Mouse (Mus musculus) intestine, embryonic 16.5 days (tissue): ENCODE data around the gene Mpv17l2. TPM values are rescaled to one million over a fixed set of nuclear protein-coding genes. Genes with fewer than 3 reads are reported as not detected.

Source experiments
- ATAC-seq: fragments of 200-750 bp; cut with Nextera tagmentation; 2 replicates; pipeline ENCODE4 v1.8.0; 2017; ENCODE audit warnings: moderate TSS enrichment, moderate library complexity
- H3K27ac ChIP-seq: fragments of 300-500 bp; sonication (generic); 2 replicates; pipeline ENCODE4 v1.5.1; 2014; ENCODE audit warnings: mild to moderate bottlenecking, low read length
- H3K27me3 ChIP-seq: fragments of 300-500 bp; sonication (generic); replicated peaks from 2 replicates; pipeline ENCODE4 v1.6.1; 2014; ENCODE audit warnings: low read length, control low read depth, mixed read lengths; ENCODE audit not compliant: control insufficient read depth, insufficient read depth
- H3K36me3 ChIP-seq: fragments of 300-500 bp; sonication (generic); 2 replicates; pipeline ENCODE4 v1.6.1; 2014; ENCODE audit warnings: low read length, control low read depth; ENCODE audit not compliant: control insufficient read depth, insufficient read depth
- H3K4me1 ChIP-seq: fragments of 300-500 bp; sonication (generic); 2 replicates; pipeline ENCODE4 v1.6.1; 2014; ENCODE audit warnings: low read length, control low read depth, mixed read lengths; ENCODE audit not compliant: control insufficient read depth, insufficient read depth
- H3K4me2 ChIP-seq: fragments of 300-500 bp; sonication (generic); 2 replicates; pipeline ENCODE4 v1.6.1; 2014; ENCODE audit warnings: low read depth, low read length, control low read depth
- H3K4me3 ChIP-seq: fragments of 300-500 bp; sonication (generic); 2 replicates; pipeline ENCODE4 v1.5.1; 2014; ENCODE audit warnings: mild to moderate bottlenecking, low read length
- H3K9ac ChIP-seq: fragments of 300-500 bp; sonication (generic); 2 replicates; pipeline ENCODE4 v1.6.1; 2014; ENCODE audit warnings: low read depth, low read length
- H3K9me3 ChIP-seq: fragments of 300-500 bp; sonication (generic); 2 replicates; pipeline ENCODE4 v1.6.1; 2016; ENCODE audit warnings: low read length, control low read depth; ENCODE audit not compliant: control insufficient read depth
- WGBS: fragments of 180-500 bp; shearing (Covaris S2); extraction: QIAGEN DNeasy Blood & Tissue Kit; methylation state at CpG from one replicate; pipeline ENCODE4 v1.1.7; 2014; 5-methylcytosine and 5-hydroxymethylcytosine counted together
- polyA plus RNA-seq: library from polyadenylated mRNA; unstranded; fragments of >200 nt; fragmentation: Nextera tagmentation; extraction: Ambion mirVana; gene quantifications from 2 replicates; pipeline ENCODE4 v1.2.1, GENCODE M21; 2015

Mpv17l2 gene
- polyA plus RNA-seq, 1 experiment from 2014 or later = 79.8 TPM

DNA sequence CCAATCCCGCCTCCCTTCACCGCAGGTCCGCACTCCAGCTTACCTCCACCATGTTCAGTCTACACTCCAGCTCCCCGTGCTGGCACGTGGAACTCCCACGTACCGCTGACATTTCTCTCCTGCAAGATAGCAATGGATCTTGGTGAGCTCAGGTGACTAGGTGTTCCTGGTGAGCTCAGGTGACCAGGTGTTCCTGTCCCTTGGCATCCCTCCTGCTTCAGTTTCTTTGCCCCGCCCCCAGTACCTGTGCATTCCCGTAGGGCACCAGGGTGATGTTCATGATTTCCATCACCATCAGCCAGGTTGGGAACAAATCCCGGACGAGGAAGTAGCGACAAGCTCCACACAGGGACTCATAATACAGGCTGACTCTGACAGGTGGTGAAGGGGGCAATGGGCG is 3.9 kb upstream of the Mpv17l2 start:
- Histone ChIP-seq H3K4me1 (peaks cover 19% of the 10 kb centered on the region), H3K9me3 (no peaks in the 10 kb centered on the region), H3K27me3 (no peaks in the 10 kb centered on the region), H3K36me3 (peaks cover 10% of the 10 kb centered on the region), H3K4me3 (peak overlapping the region; percentile 66), H3K9ac (0 out of 2 replicates have a peak overlapping the region, but pooled peaks have one; percentile 82), H3K27ac (peak overlapping the region; percentile 91), H3K4me2 (peak overlapping the region; percentile 92)
- no peak for ATAC-seq
- WGBS = 73% methylated on average over 13 of the region's 13 CpGs

DNA sequence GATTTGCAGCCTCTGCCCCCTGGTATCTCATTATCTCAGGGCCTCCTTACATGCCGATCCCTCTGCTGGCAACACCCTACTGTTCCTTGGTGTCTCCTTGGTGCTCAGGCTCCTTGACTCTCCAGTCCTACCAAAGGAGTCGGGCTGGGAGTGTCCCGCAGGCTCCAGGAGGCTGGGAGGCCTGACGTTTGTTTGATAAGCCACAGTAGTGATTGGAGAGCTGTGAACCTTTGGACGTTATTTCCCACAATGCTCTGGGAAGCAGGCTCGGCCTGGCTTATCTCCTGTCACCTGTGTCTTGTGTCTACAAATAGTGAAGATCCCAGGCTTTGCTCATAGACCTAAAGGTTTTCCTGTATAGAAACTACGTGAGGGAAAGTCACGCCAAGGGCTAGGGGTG is 3.3 kb upstream of the Mpv17l2 start:
- Histone ChIP-seq H3K27me3 (no peaks in the 10 kb centered on the region), H3K4me3 (0 out of 2 replicates have a peak overlapping the region, but pooled peaks have one; percentile 4), H3K9ac (0 out of 2 replicates have a peak overlapping the region, but pooled peaks have one; percentile 82), H3K27ac (peak overlapping the region; percentile 91), H3K4me2 (peak overlapping the region; percentile 92), H3K36me3 (peaks cover 10% of the 10 kb centered on the region), H3K9me3 (no peaks in the 10 kb centered on the region), H3K4me1 (peaks cover 25% of the 10 kb centered on the region)
- ATAC-seq = peak; percentile 74
- 59% methylated on average over 8 of the region's 8 CpGs for WGBS

- H3K36me3 ChIP-seq = peaks cover 6% of the 10 kb centered on the region
- 8% methylated on average over 3 of the region's 3 CpGs for WGBS
- H3K4me2 ChIP-seq = peak overlapping the region; percentile 36
- no peak overlapping the region for H3K4me3 ChIP-seq
- ATAC-seq = no peak
- H3K27me3 ChIP-seq = no peaks in the 10 kb centered on the region
- peak overlapping the region; percentile 91 for H3K27ac ChIP-seq
- peaks cover 31% of the 10 kb centered on the region for H3K4me1 ChIP-seq
- H3K9ac ChIP-seq = 0 out of 2 replicates have a peak overlapping the region, but pooled peaks have one; percentile 39
- H3K9me3 ChIP-seq = no peaks in the 10 kb centered on the region
These were observed 2.6 kb upstream of the Mpv17l2 start for GRCm38 (mm10) chr8:70763354-70763753.

- Histone ChIP-seq H3K9me3 (no peaks in the 10 kb centered on the region), H3K9ac (no peak overlapping the region), H3K27ac (no peak overlapping the region), H3K4me3 (no peak overlapping the region), H3K36me3 (peaks cover 2% of the 10 kb centered on the region; the same call in 1 of the 2 replicates), H3K4me2 (no peak overlapping the region), H3K27me3 (no peaks in the 10 kb centered on the region), H3K4me1 (peaks cover 31% of the 10 kb centered on the region)
- WGBS = 70% methylated on average over 1 of the region's 1 CpGs
- ATAC-seq = no peak
These were observed 1.4 kb upstream of the Mpv17l2 start for GRCm38 (mm10) chr8:70762118-70762517.

GRCm38 (mm10) chr8:70760350-70760749 is 396 bp downstream of the Mpv17l2 start:
- no peaks in the 10 kb centered on the region for H3K27me3 ChIP-seq
- ATAC-seq = no peak
- WGBS = under 1% methylated on average over 22 of the region's 22 CpGs

GRCm38 (mm10) chr8:70758616-70759561 is 1.9 kb downstream of the Mpv17l2 start:
- H3K4me2 ChIP-seq = no peak overlapping the region

More at GRCm38 (mm10) chr8:70760350-70760749, 396 bp downstream of the Mpv17l2 start:
- peak overlapping the region; percentile 94 for H3K4me2 ChIP-seq
- H3K9me3 ChIP-seq = no peaks in the 10 kb centered on the region
- peaks cover 7% of the 10 kb centered on the region; the same call in 1 of the 2 replicates for H3K36me3 ChIP-seq
- H3K9ac ChIP-seq = peak overlapping the region; percentile 85
- H3K27ac ChIP-seq = peak overlapping the region; percentile 74
- H3K4me1 ChIP-seq = peaks cover 31% of the 10 kb centered on the region
- peak overlapping the region; percentile 68 for H3K4me3 ChIP-seq

DNA sequence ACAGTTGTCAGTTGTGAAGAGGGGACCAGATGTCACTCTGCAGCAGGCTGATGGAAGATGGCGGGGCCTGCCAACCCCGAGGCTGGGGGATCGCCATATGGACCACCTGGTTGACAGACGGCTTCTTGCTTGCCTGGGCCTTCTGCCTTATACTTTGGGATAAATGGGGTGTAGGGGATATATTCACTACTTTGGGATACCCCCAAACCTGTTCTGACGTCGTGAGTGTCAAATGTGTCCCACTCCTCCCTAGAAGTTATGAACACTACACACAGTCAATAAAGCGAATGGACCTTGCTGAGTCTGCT is 2.5 kb downstream of the Mpv17l2 start:
- no peak overlapping the region for H3K4me2 ChIP-seq
- H3K27me3 ChIP-seq = no peaks in the 10 kb centered on the region
- H3K27ac ChIP-seq = no peak overlapping the region
- no peak overlapping the region for H3K4me3 ChIP-seq
- peaks cover 4% of the 10 kb centered on the region; the same call in 1 of the 2 replicates for H3K36me3 ChIP-seq
- no peak for ATAC-seq
- no peaks in the 10 kb centered on the region for H3K9me3 ChIP-seq
- no peak overlapping the region for H3K9ac ChIP-seq
- peaks cover 39% of the 10 kb centered on the region for H3K4me1 ChIP-seq
- WGBS = 89% methylated on average over 7 of the region's 7 CpGs

More at GRCm38 (mm10) chr8:70758616-70759561, 1.9 kb downstream of the Mpv17l2 start:
- ATAC-seq = no peak
- Histone ChIP-seq H3K27me3 (no peaks in the 10 kb centered on the region), H3K9ac (peak overlapping the region; percentile 32), H3K4me3 (no peak overlapping the region), H3K9me3 (no peaks in the 10 kb centered on the region), H3K36me3 (peaks cover 7% of the 10 kb centered on the region; the same call in 1 of the 2 replicates), H3K4me1 (peaks cover 37% of the 10 kb centered on the region), H3K27ac (no peak overlapping the region)
- 66% methylated on average over 19 of the region's 19 CpGs for WGBS

DNA sequence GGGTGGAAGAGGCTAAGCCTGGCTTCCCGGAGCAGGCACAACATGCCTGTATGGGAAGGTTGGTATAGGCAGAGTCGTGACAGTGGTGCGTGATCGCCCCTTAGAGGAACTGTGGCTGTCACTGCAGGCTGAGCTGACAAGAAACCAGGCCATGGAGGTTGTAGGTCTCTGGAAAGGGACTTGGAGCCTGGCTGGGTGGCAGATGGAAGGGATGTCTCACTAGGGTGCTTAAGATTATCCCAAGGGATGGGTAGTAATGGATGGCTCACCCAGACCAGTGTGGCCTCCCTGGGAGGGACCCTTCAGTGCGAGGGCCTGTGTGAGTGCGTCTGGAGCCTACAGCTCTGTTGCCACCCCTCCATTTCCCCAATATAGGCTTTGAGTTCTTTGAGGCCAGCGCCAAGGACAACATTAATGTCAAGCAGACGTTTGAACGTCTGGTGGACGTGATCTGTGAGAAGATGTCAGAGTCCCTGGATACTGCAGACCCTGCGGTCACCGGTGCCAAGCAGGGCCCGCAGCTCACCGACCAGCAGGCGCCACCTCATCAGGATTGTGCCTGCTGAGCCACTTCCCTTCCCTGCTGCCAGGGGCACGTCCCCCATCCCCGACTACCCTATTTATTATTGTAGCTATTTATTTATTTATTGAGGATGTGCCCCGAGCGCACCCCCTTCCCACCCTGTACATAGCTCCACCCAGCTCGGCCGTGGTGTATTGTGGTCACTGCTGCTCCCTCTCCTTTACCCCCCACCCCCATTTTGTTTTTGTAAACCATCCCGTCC is 3.0 kb downstream of the Mpv17l2 start:
- Histone ChIP-seq H3K27ac (no peak overlapping the region), H3K27me3 (no peaks in the 10 kb centered on the region), H3K4me2 (no peak overlapping the region), H3K4me3 (no peak overlapping the region), H3K4me1 (peaks cover 44% of the 10 kb centered on the region), H3K36me3 (peaks cover 4% of the 10 kb centered on the region; the same call in 1 of the 2 replicates), H3K9ac (no peak overlapping the region), H3K9me3 (no peaks in the 10 kb centered on the region)
- 74% methylated on average over 22 of the region's 22 CpGs for WGBS
- no peak for ATAC-seq

DNA sequence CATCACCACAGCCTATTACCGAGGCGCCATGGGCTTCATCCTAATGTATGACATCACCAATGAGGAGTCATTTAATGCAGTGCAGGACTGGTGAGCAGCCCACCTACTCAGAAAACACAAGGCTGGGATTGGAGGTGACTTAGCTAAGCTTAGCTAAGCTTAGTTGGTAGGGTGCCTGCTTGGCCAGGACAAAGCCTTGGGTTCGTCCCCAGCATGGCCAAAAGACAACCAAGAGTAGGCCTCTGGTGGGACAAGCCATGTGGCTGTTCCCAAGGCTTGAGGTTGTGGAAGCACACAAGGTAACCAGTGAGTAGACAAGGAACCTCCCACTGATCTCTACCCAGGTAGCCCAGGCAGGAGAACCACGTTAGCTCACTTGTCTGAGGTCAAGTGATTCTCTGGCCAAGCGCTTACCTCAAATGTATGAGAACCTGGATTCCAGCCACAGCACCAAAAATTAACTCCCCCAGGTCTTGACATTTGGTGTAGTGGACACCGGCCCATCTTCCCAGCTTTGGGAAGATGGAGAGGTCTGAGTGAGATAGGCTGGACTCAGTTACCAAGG is 4.2 kb downstream of the Mpv17l2 start:
- peaks cover 44% of the 10 kb centered on the region for H3K4me1 ChIP-seq
- no peak overlapping the region for H3K27ac ChIP-seq
- H3K36me3 ChIP-seq = peaks cover 4% of the 10 kb centered on the region; the same call in 1 of the 2 replicates
- WGBS = 94% methylated on average over 6 of the region's 6 CpGs
- H3K9ac ChIP-seq = no peak overlapping the region
- H3K9me3 ChIP-seq = no peaks in the 10 kb centered on the region
- no peaks in the 10 kb centered on the region for H3K27me3 ChIP-seq
- no peak overlapping the region for H3K4me2 ChIP-seq
- no peak for ATAC-seq
- no peak overlapping the region for H3K4me3 ChIP-seq
